Mouse (Mus musculus) liver, embryonic 14.5 days (tissue): ENCODE results near the gene Tpp2. TPM values are rescaled to one million over a fixed set of nuclear protein-coding genes. Genes with fewer than 3 reads are reported as not detected.

Experiments
- ATAC-seq: fragments of 200-750 bp; cut with Nextera tagmentation; 2 replicates; pipeline ENCODE4 v1.8.0; 2017; ENCODE audit warnings: moderate number of reproducible peaks, mild to moderate bottlenecking, moderate library complexity; ENCODE audit not compliant: insufficient read depth
- DNase-seq, 3 experiments: peaks; one replicate each; pipeline ENCODE4 v3.0.0-alpha.2; 2012 to 2013; ENCODE audit warnings: low read depth in 3 of 3, low spot score in 3 of 3
- H3K27ac ChIP-seq: fragments of 300-500 bp; sonication (generic); 2 replicates; pipeline ENCODE4 v1.5.1; 2014; ENCODE audit warnings: moderate library complexity, mild to moderate bottlenecking, control low read depth, inconsistent platforms
- H3K27me3 ChIP-seq: fragments of 300-500 bp; sonication (generic); 2 replicates; pipeline ENCODE4 v1.6.1; 2014; ENCODE audit warnings: mild to moderate bottlenecking, low read length, moderate library complexity; ENCODE audit not compliant: control insufficient read depth, insufficient read depth
- H3K36me3 ChIP-seq: fragments of 300-500 bp; sonication (generic); replicated peaks from 2 replicates; pipeline ENCODE4 v1.6.1; 2014; ENCODE audit warnings: low read depth; ENCODE audit not compliant: control insufficient read depth, insufficient read depth
- H3K4me1 ChIP-seq, 2 experiments: fragments of 200-500 bp in 1 of 2; fragments of 300-500 bp in 1 of 2; sonication (generic) in 1 of 2; replicated peaks; 2 replicates each; pipeline ENCODE4 v1.6.1; 2012 to 2014; ENCODE audit warnings: antibody characterized with exemption in 1 of 2, inconsistent platforms in 1 of 2, low read length in 1 of 2; ENCODE audit not compliant: control insufficient read depth in 2 of 2, insufficient read depth in 2 of 2
- H3K4me2 ChIP-seq: fragments of 300-500 bp; sonication (generic); 2 replicates; pipeline ENCODE4 v1.6.1; 2014; ENCODE audit warnings: low read depth, mild to moderate bottlenecking, control low read depth, moderate library complexity
- H3K4me3 ChIP-seq, 2 experiments: fragments of 200-500 bp in 1 of 2; fragments of 300-500 bp in 1 of 2; sonication (generic) in 1 of 2; 2 replicates each; pipeline ENCODE4 v1.5.1; 2012 to 2014; ENCODE audit warnings: low read depth in 2 of 2, low read length in 2 of 2, mild to moderate bottlenecking in 2 of 2, control low read depth in 1 of 2, inconsistent platforms in 1 of 2, moderate library complexity in 1 of 2; ENCODE audit not compliant: insufficient read depth in 1 of 2
- H3K9ac ChIP-seq: fragments of 300-500 bp; sonication (generic); replicated peaks from 2 replicates; pipeline ENCODE4 v1.6.1; 2014; ENCODE audit warnings: mild to moderate bottlenecking, control low read depth, moderate library complexity
- H3K9me3 ChIP-seq: fragments of 300-500 bp; sonication (generic); 2 replicates; pipeline ENCODE4 v1.6.1; 2016; ENCODE audit warnings: low read length, mixed read lengths; ENCODE audit not compliant: control insufficient read depth
- CTCF ChIP-seq: IDR thresholded peaks from 2 replicates; pipeline ENCODE4 v1.5.1; 2016; ENCODE audit warnings: antibody characterized with exemption, low read depth, control low read depth
- EP300 ChIP-seq: IDR thresholded peaks from 2 replicates; pipeline ENCODE4 v1.6.1; 2016; ENCODE audit warnings: antibody characterized with exemption, low read depth
- WGBS: fragments of 180-500 bp; shearing (Covaris S2); extraction: QIAGEN DNeasy Blood & Tissue Kit; methylation state at CpG from one replicate; pipeline ENCODE4 v1.1.7; 2014; ENCODE audit not compliant: insufficient replicate concordance; 5-methylcytosine and 5-hydroxymethylcytosine counted together
- polyA plus RNA-seq, 2 experiments: library from polyadenylated mRNA; depleted of rRNA in 1 of 2; stranded (reverse) in 1 of 2; unstranded in 1 of 2; fragments of >200 nt; fragmentation: Nextera tagmentation in 1 of 2; extraction: Ambion mirVana in 1 of 2; gene quantifications; 2 replicates each; pipeline versions ENCODE4 v1.2.1 to v1.2.3; 2012 to 2014

Gene Tpp2
- polyA plus RNA-seq, 2 experiments = 10.0 to 21.2 TPM

GRCm38 (mm10) chr1:43934416-43934810, 966 bp downstream of the Tpp2 start:
- Histone ChIP-seq H3K27me3 (no peaks in the 10 kb centered on the region), H3K36me3 (no peaks in the 10 kb centered on the region; the same call in 1 of the 2 replicates), H3K9ac (peak overlapping the region; percentile 94), H3K4me2 (peak overlapping the region; percentile 83), H3K4me1 (peaks cover 0 to 2% of the 10 kb centered on the region in 2 experiments; a peak in 3 of 4 replicates), H3K4me3 (peak overlapping the region; percentile 74 to 75), H3K9me3 (no peaks in the 10 kb centered on the region), H3K27ac (peak overlapping the region; percentile 91)
- peak in 1 of 3 experiments; percentile 22 for DNase-seq
- no peak for ATAC-seq
- no peak for TF ChIP-seq CTCF
- no peak for TF ChIP-seq EP300
- under 1% methylated on average over 17 of the region's 17 CpGs for WGBS

GRCm38 (mm10) chr1:43939310-43939709, 5.9 kb downstream of the Tpp2 start:
- H3K9me3 ChIP-seq = no peaks in the 10 kb centered on the region
- no peak overlapping the region for H3K27ac ChIP-seq
- no peak overlapping the region for H3K4me3 ChIP-seq
- H3K27me3 ChIP-seq = no peaks in the 10 kb centered on the region
- 75% methylated on average over 1 of the region's 1 CpGs for WGBS
- H3K9ac ChIP-seq = no peak overlapping the region
- peaks cover 3 to 5% of the 10 kb centered on the region in 2 experiments; a peak in 3 of 4 replicates for H3K4me1 ChIP-seq
- ATAC-seq (no peak), DNase-seq (no peak)
- TF ChIP-seq EP300 = no peak
- TF ChIP-seq CTCF = no peak
- H3K4me2 ChIP-seq = no peak overlapping the region
- peaks cover 12% of the 10 kb centered on the region for H3K36me3 ChIP-seq

GRCm38 (mm10) chr1:43941476-43942217, 8.2 kb downstream of the Tpp2 start:
- TF ChIP-seq EP300 = no peak
- no peak for TF ChIP-seq CTCF
- DNase-seq = no peak
- ATAC-seq = no peak
- WGBS = 81% methylated on average over 7 of the region's 7 CpGs
- Histone ChIP-seq H3K36me3 (peaks cover 12% of the 10 kb centered on the region), H3K27ac (no peak overlapping the region), H3K4me2 (no peak overlapping the region), H3K9me3 (no peaks in the 10 kb centered on the region), H3K27me3 (no peaks in the 10 kb centered on the region), H3K4me3 (no peak overlapping the region), H3K4me1 (peaks cover 3 to 5% of the 10 kb centered on the region in 2 experiments; a peak in 3 of 4 replicates), H3K9ac (no peak overlapping the region)

- Histone ChIP-seq H3K4me1 (peaks cover 3 to 5% of the 10 kb centered on the region in 2 experiments; a peak in 3 of 4 replicates), H3K4me2 (no peak overlapping the region), H3K27me3 (no peaks in the 10 kb centered on the region), H3K9me3 (no peaks in the 10 kb centered on the region), H3K4me3 (no peak overlapping the region), H3K27ac (no peak overlapping the region), H3K9ac (no peak overlapping the region), H3K36me3 (peaks cover 12% of the 10 kb centered on the region)
- DNase-seq (peak; percentile 30 to 41 (median 37)), ATAC-seq (peak; percentile 83)
- no peak for TF ChIP-seq EP300
- TF ChIP-seq CTCF = no peak
- WGBS = 30% methylated on average over 2 of the region's 2 CpGs
Observed at GRCm38 (mm10) chr1:43942814-43943213, 9.4 kb downstream of the Tpp2 start.

- Histone ChIP-seq H3K36me3 (peaks cover 24% of the 10 kb centered on the region), H3K4me3 (no peak overlapping the region), H3K4me2 (no peak overlapping the region), H3K4me1 (no peaks in the 10 kb centered on the region), H3K27me3 (no peaks in the 10 kb centered on the region), H3K9ac (no peak overlapping the region), H3K27ac (no peak overlapping the region), H3K9me3 (no peaks in the 10 kb centered on the region)
- ATAC-seq (no peak), DNase-seq (no peak)
- 91% methylated on average over 3 of the region's 3 CpGs for WGBS
- no peak for TF ChIP-seq EP300
- TF ChIP-seq CTCF = no peak
Observed at GRCm38 (mm10) chr1:43953679-43954078, 20.2 kb downstream of the Tpp2 start.
